Mouse (Mus musculus) limb, embryonic 15.5 days (tissue): ENCODE measurements around the gene Nrg4. TPM values are rescaled to one million over a fixed set of nuclear protein-coding genes. Genes with fewer than 3 reads are reported as not detected.

ENCODE experiments used
- ATAC-seq: fragments of 200-750 bp; cut with Nextera tagmentation; 2 replicates; pipeline ENCODE4 v1.8.0; 2017; ENCODE audit warnings: low read depth, moderate TSS enrichment; ENCODE audit not compliant: insufficient number of reproducible peaks, low FRiP score, low TSS enrichment
- H3K27ac ChIP-seq: fragments of 300-500 bp; sonication (generic); 2 replicates; pipeline ENCODE4 v1.5.1; 2015; ENCODE audit warnings: moderate library complexity, mild to moderate bottlenecking, inconsistent platforms
- H3K27me3 ChIP-seq: fragments of 300-500 bp; sonication (generic); 2 replicates; pipeline ENCODE4 v1.6.1; 2015; ENCODE audit warnings: inconsistent platforms
- H3K36me3 ChIP-seq: fragments of 300-500 bp; sonication (generic); 2 replicates; pipeline ENCODE4 v1.6.1; 2015; ENCODE audit warnings: inconsistent platforms
- H3K4me1 ChIP-seq: fragments of 300-500 bp; sonication (generic); 2 replicates; pipeline ENCODE4 v1.6.1; 2015; ENCODE audit warnings: inconsistent platforms
- H3K4me2 ChIP-seq: fragments of 300-500 bp; sonication (generic); 2 replicates; pipeline ENCODE4 v1.6.1; 2015; ENCODE audit warnings: mild to moderate bottlenecking, inconsistent platforms
- H3K4me3 ChIP-seq: fragments of 300-500 bp; sonication (generic); 2 replicates; pipeline ENCODE4 v1.5.1; 2015; ENCODE audit warnings: mild to moderate bottlenecking, inconsistent platforms
- H3K9ac ChIP-seq: fragments of 300-500 bp; sonication (generic); 2 replicates; pipeline ENCODE4 v1.6.1; 2015; ENCODE audit warnings: inconsistent platforms
- H3K9me3 ChIP-seq: fragments of 300-500 bp; sonication (generic); 2 replicates; pipeline ENCODE4 v1.6.1; 2016; ENCODE audit warnings: inconsistent platforms
- WGBS: fragments of 180-500 bp; shearing (Covaris S2); methylation state at CpG from one replicate; pipeline ENCODE4 v1.1.7; 2015; 5-methylcytosine and 5-hydroxymethylcytosine counted together
- polyA plus RNA-seq: library from polyadenylated mRNA; unstranded; fragments of >200 nt; fragmentation: Nextera tagmentation; extraction: Ambion mirVana; gene quantifications from 2 replicates; pipeline ENCODE4 v1.2.1, GENCODE M21; 2015

The Nrg4 gene
- polyA plus RNA-seq, 1 experiment from 2014 or later: 2.1 TPM

DNA sequence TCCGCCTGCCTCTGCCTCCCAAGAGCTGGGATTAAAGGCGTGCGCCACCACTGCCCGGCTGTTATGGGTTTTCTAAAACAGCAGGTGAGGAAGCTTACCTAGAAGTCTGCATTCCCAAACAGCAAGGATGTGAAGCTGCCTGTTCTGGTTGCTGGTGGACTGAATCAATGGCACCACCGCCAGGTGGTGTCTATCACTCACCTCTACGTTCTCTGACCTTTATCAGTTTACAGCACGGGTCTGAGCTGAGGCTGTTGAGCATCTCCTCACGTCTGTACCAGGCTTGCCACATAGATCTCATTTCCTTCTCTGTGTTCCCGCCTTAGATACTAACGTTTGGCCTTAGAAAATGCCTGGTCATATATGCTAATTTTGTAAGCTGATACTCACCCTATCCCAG lies 97.6 kb downstream of the Nrg4 start:
- Histone ChIP-seq H3K9ac (no peak overlapping the region), H3K27ac (no peak overlapping the region), H3K4me3 (no peak overlapping the region), H3K27me3 (no peaks in the 10 kb centered on the region), H3K4me2 (no peak overlapping the region), H3K36me3 (peaks cover 8% of the 10 kb centered on the region; the same call in 1 of the 2 replicates), H3K9me3 (no peaks in the 10 kb centered on the region), H3K4me1 (no peaks in the 10 kb centered on the region)
- 61% methylated on average over 10 of the region's 10 CpGs for WGBS
- ATAC-seq: no peak

DNA sequence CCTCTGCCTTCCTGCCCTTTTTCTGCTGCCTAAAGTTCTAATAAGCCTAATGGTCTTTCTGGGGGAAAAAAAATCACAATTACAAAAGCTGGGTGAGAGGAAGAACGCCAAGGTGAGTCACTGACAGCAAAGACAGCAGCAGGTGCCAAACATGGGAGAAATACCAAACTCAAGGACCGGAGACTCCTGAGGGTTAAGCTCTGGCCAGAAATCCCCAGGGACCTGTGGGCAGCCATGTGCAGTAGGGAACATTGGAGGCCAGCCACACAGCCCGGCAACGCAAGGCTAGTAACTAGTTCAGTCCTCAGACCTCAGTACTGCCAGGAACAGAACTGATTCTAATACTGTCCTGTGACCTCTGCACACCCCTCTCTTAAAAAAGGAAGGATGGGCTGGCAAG lies 98.5 kb downstream of the Nrg4 start:
- Histone ChIP-seq H3K9ac (no peak overlapping the region), H3K4me2 (no peak overlapping the region), H3K4me1 (no peaks in the 10 kb centered on the region), H3K27me3 (no peaks in the 10 kb centered on the region), H3K27ac (no peak overlapping the region), H3K36me3 (peaks cover 15% of the 10 kb centered on the region), H3K9me3 (no peaks in the 10 kb centered on the region), H3K4me3 (no peak overlapping the region)
- WGBS: 83% methylated on average over 4 of the region's 4 CpGs
- ATAC-seq: no peak

DNA sequence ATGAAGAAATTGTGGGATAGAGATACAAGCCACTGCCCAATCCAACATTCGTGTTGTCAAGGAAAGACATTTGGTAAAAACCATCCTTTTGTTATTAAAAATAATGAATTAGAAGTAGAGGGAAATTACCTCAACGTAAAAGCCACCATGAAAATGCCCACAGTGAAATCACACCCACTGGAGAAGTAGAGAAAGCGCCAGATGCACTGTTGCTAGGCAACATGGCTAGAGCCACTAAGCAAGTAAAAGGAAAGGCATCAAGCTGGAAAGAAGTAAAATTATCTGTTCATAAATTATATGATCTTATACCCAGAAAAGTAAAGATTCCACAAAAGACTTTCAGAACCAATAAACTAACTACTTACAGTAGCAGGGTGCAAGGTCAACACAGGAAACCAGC lies 100.4 kb downstream of the Nrg4 start:
- no peak for ATAC-seq
- Histone ChIP-seq H3K4me1 (no peaks in the 10 kb centered on the region), H3K27me3 (no peaks in the 10 kb centered on the region), H3K4me3 (no peak overlapping the region), H3K9ac (no peak overlapping the region), H3K27ac (no peak overlapping the region), H3K36me3 (peaks cover 32% of the 10 kb centered on the region), H3K9me3 (no peaks in the 10 kb centered on the region), H3K4me2 (no peak overlapping the region)
- 80% methylated on average over 3 of the region's 3 CpGs for WGBS

GRCm38 (mm10) chr9:55225165-55225737 lies 101.4 kb downstream of the Nrg4 start:
- ATAC-seq: no peak
- Histone ChIP-seq H3K27ac (no peak overlapping the region), H3K4me2 (no peak overlapping the region), H3K4me3 (no peak overlapping the region), H3K27me3 (no peaks in the 10 kb centered on the region), H3K4me1 (no peaks in the 10 kb centered on the region), H3K9me3 (no peaks in the 10 kb centered on the region), H3K36me3 (peaks cover 42% of the 10 kb centered on the region), H3K9ac (no peak overlapping the region)
- WGBS: 89% methylated on average over 7 of the region's 7 CpGs

- Histone ChIP-seq H3K27me3 (no peaks in the 10 kb centered on the region), H3K9me3 (no peaks in the 10 kb centered on the region), H3K27ac (no peak overlapping the region), H3K9ac (no peak overlapping the region), H3K4me1 (no peaks in the 10 kb centered on the region), H3K4me2 (no peak overlapping the region), H3K36me3 (peaks cover 83% of the 10 kb centered on the region), H3K4me3 (no peak overlapping the region)
- ATAC-seq: no peak
- 90% methylated on average over 3 of the region's 3 CpGs for WGBS
Measured at GRCm38 (mm10) chr9:55217381-55217780, 109.3 kb downstream of the Nrg4 start.

DNA sequence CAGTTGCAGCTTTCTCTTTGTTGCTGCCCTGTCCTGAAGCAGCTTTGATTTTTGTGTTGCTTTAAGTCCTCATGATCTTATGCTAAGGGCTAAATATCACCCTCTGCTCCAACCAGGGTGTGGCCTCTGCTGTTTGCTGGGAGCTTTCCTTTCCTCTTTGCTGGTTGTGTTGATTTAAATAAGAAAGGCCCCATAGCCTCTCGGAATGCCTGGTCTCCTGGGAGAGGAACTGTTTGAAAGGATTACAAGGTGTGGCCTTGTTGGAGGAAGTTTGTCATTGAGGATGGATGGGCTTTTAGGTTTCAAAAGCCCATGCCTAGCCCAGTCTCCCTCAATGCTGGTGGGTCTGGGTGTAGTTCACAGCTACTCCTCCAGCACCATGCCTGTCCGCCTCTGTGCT lies 110.6 kb downstream of the Nrg4 start:
- 65% methylated on average over 2 of the region's 2 CpGs for WGBS
- ATAC-seq: no peak
- peaks cover 74% of the 10 kb centered on the region for H3K36me3 ChIP-seq

GRCm38 (mm10) chr9:55215648-55216047 lies 111.0 kb downstream of the Nrg4 start:
- Histone ChIP-seq H3K4me1 (peaks cover 5% of the 10 kb centered on the region), H3K36me3 (peaks cover 71% of the 10 kb centered on the region), H3K9me3 (no peaks in the 10 kb centered on the region), H3K27ac (no peak overlapping the region), H3K9ac (no peak overlapping the region), H3K4me2 (no peak overlapping the region), H3K27me3 (no peaks in the 10 kb centered on the region), H3K4me3 (no peak overlapping the region)
- 86% methylated on average over 3 of the region's 3 CpGs for WGBS
- ATAC-seq: no peak

More for the DNA sequence above, 110.6 kb downstream of the Nrg4 start:
- no peak overlapping the region for H3K4me2 ChIP-seq
- H3K4me3 ChIP-seq: no peak overlapping the region
- no peaks in the 10 kb centered on the region for H3K27me3 ChIP-seq
- no peak overlapping the region for H3K9ac ChIP-seq
- H3K4me1 ChIP-seq: peaks cover 4% of the 10 kb centered on the region
- H3K27ac ChIP-seq: no peak overlapping the region
- no peaks in the 10 kb centered on the region for H3K9me3 ChIP-seq

DNA sequence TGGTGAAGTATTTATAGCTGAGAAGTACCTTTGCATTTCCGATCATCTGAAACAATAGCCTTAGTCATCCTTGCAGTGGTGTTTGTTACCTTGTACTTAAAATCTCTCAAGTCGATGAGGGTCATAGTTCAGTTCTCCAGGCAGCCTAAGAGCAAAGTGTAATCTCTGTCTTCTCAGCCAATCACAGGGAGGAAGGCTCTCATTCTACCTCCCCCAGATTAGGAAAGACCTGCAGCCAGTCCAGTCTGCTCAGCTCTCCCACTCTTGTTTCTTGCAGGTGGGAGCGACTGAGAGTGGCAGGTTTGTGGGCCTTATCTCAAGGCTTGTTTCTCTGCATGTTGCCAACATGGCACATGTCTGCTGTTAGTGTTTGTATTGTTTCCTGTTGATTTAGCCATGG lies 111.6 kb downstream of the Nrg4 start:
- WGBS: 91% methylated on average over 3 of the region's 3 CpGs
- Histone ChIP-seq H3K4me1 (peaks cover 7% of the 10 kb centered on the region), H3K4me3 (no peak overlapping the region), H3K36me3 (peaks cover 65% of the 10 kb centered on the region), H3K9ac (no peak overlapping the region), H3K27ac (no peak overlapping the region), H3K27me3 (no peaks in the 10 kb centered on the region), H3K4me2 (no peak overlapping the region), H3K9me3 (no peaks in the 10 kb centered on the region)
- ATAC-seq: no peak

GRCm38 (mm10) chr9:55213396-55213795 lies 113.2 kb downstream of the Nrg4 start:
- Histone ChIP-seq H3K4me2 (no peak overlapping the region), H3K9ac (no peak overlapping the region), H3K27me3 (no peaks in the 10 kb centered on the region), H3K9me3 (no peaks in the 10 kb centered on the region), H3K4me1 (peaks cover 16% of the 10 kb centered on the region), H3K4me3 (no peak overlapping the region), H3K27ac (no peak overlapping the region), H3K36me3 (peaks cover 49% of the 10 kb centered on the region)
- WGBS: 97% methylated on average over 1 of the region's 1 CpGs
- no peak for ATAC-seq

GRCm38 (mm10) chr9:55211611-55212010 lies 115.0 kb downstream of the Nrg4 start:
- 85% methylated on average over 4 of the region's 4 CpGs for WGBS
- peaks cover 33% of the 10 kb centered on the region for H3K36me3 ChIP-seq
- H3K27me3 ChIP-seq: no peaks in the 10 kb centered on the region
- H3K4me1 ChIP-seq: peaks cover 20% of the 10 kb centered on the region
- no peak overlapping the region for H3K4me3 ChIP-seq
- H3K4me2 ChIP-seq: no peak overlapping the region
- no peaks in the 10 kb centered on the region for H3K9me3 ChIP-seq
- H3K27ac ChIP-seq: no peak overlapping the region
- no peak overlapping the region for H3K9ac ChIP-seq
- no peak for ATAC-seq

DNA sequence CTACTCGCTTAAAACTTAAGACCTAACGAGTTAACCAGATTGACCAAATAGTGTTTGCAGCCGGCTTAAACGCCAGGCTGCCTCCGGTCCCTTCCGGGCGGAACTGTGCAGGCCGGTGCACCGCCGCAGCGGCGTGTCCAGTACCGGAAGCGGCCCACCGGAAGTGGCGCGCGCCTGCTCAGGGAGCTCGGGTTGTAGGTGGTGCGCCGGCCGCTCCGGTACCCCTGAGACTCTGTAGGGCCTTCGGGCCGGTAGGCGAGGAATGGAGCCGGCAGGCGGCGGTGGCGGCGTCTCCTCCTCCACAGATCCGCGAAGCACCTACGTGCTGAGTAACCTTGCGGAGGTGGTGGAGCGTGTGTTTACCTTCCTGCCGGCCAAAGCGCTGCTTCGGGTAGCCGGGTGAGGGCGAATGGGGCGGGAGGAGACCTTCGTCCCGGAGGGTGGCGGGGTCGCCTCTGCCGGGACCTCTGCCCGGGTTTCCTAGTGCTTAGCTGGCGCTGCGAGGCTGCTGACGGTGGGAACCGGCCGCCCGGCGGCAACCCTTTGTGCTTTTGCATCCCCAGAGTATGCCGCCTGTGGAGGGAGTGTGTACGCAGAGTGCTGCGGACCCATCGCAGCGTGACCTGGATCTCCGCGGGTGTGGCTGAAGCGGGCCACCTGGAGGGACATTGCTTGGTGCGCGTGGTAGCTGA lies 117.7 kb downstream of the Nrg4 start, which contains the start of gene Fbxo22:
TSS of gene Fbxo22 (plus strand) at position 136 of the 692 bp plus-strand sequence.
- H3K4me1 ChIP-seq: peaks cover 20% of the 10 kb centered on the region
- no peaks in the 10 kb centered on the region for H3K27me3 ChIP-seq
- H3K9ac ChIP-seq: peak within 1 kb of the TSS; percentile 87
- no peaks in the 10 kb centered on the region for H3K9me3 ChIP-seq
- peaks cover 16% of the 10 kb centered on the region; the same call in 1 of the 2 replicates for H3K36me3 ChIP-seq
- peak within 1 kb of the TSS; percentile 86 for H3K27ac ChIP-seq
- H3K4me2 ChIP-seq: peak within 1 kb of the TSS; percentile 77
- peak within 1 kb of the TSS; percentile 86 for H3K4me3 ChIP-seq
- ATAC-seq: peak; percentile 91
- under 1% methylated on average over 65 of the region's 65 CpGs for WGBS

DNA sequence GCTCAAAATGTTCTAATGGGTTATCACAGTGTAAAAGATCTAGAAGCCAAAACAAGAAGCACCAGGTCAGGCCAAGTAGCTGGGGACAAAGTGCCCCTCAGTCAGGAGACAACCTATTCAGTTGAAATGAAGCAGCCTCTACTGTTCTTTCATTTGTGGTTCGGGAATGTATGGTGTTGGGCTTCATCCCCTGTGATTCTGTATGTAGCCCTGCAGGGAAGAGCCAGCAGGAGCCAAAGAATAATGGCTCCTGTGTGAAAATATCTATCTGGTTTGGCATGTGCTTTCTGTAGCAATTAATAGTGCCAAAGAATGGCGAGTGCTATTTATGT lies 118.2 kb downstream of the Nrg4 start:
- Histone ChIP-seq H3K4me2 (peak overlapping the region; percentile 77), H3K27me3 (no peaks in the 10 kb centered on the region), H3K27ac (peak overlapping the region; percentile 86), H3K9me3 (no peaks in the 10 kb centered on the region), H3K9ac (peak overlapping the region; percentile 87), H3K36me3 (peaks cover 14% of the 10 kb centered on the region; the same call in 1 of the 2 replicates), H3K4me3 (peak overlapping the region; percentile 86), H3K4me1 (peaks cover 20% of the 10 kb centered on the region)
- WGBS: 1% methylated on average over 2 of the region's 2 CpGs
- no peak for ATAC-seq
